Mouse (Mus musculus) stomach, postnatal 0 days (tissue): ENCODE data around the gene Plxnd1. TPM values are rescaled to one million over a fixed set of nuclear protein-coding genes. Genes with fewer than 3 reads are reported as not detected.
A peak's percentile ranks its signal among the peaks of the same experiment; 100 is the strongest.

Experiments
- ATAC-seq: fragments of 200-750 bp; cut with Nextera tagmentation; 2 replicates; pipeline ENCODE4 v1.8.0; 2017; ENCODE audit not compliant: low FRiP score, low TSS enrichment
- DNase-seq: peaks from one replicate; pipeline ENCODE4 v3.0.0-alpha.2; 2016; ENCODE audit warnings: low spot score
- H3K27ac ChIP-seq: fragments of 300-500 bp; sonication (generic); replicated peaks from 2 replicates; pipeline ENCODE4 v1.5.1; 2014; ENCODE audit warnings: mild to moderate bottlenecking, control low read depth
- H3K27me3 ChIP-seq: fragments of 300-500 bp; sonication (generic); 2 replicates; pipeline ENCODE4 v1.6.1; 2014; ENCODE audit warnings: low read length; ENCODE audit not compliant: control insufficient read depth, insufficient read depth
- H3K36me3 ChIP-seq: fragments of 300-500 bp; sonication (generic); 2 replicates; pipeline ENCODE4 v1.6.1; 2014; ENCODE audit warnings: low read length, mixed read lengths; ENCODE audit not compliant: control insufficient read depth, insufficient read depth
- H3K4me1 ChIP-seq: fragments of 300-500 bp; sonication (generic); replicated peaks from 2 replicates; pipeline ENCODE4 v1.6.1; 2014; ENCODE audit warnings: antibody characterized with exemption; ENCODE audit not compliant: control insufficient read depth, insufficient read depth
- H3K4me2 ChIP-seq: fragments of 300-500 bp; sonication (generic); replicated peaks from 2 replicates; pipeline ENCODE4 v1.6.1; 2014; ENCODE audit warnings: low read depth, mild to moderate bottlenecking, control low read depth, moderate library complexity
- H3K4me3 ChIP-seq: fragments of 300-500 bp; sonication (generic); 2 replicates; pipeline ENCODE4 v1.5.1; 2014; ENCODE audit warnings: low read depth, low read length, control low read depth
- H3K9ac ChIP-seq: fragments of 300-500 bp; sonication (generic); 2 replicates; pipeline ENCODE4 v1.6.1; 2014; ENCODE audit warnings: mild to moderate bottlenecking, low read length, control low read depth, mixed read lengths
- H3K9me3 ChIP-seq: fragments of 300-500 bp; sonication (generic); 2 replicates; pipeline ENCODE4 v1.6.1; 2016; ENCODE audit warnings: low read length; ENCODE audit not compliant: control insufficient read depth
- CTCF ChIP-seq: IDR thresholded peaks from 2 replicates; pipeline ENCODE4 v1.5.1; 2016; ENCODE audit warnings: antibody characterized with exemption, low read depth, mild to moderate bottlenecking, moderate library complexity
- EP300 ChIP-seq: optimal IDR thresholded peaks from 2 replicates; pipeline ENCODE3; 2016; ENCODE audit warnings: antibody characterized with exemption
- WGBS: fragments of 180-500 bp; shearing (Covaris S2); extraction: QIAGEN DNeasy Blood & Tissue Kit; methylation state at CpG from one replicate; pipeline ENCODE4 v1.1.7; 2014; 5-methylcytosine and 5-hydroxymethylcytosine counted together
- polyA plus RNA-seq: library from polyadenylated mRNA; unstranded; fragments of >200 nt; fragmentation: Nextera tagmentation; extraction: Ambion mirVana; gene quantifications from 2 replicates; pipeline ENCODE4 v1.2.1, GENCODE M21; 2015

The Plxnd1 gene
- polyA plus RNA-seq, 1 experiment from 2014 or later = 10.4 TPM

- DNase-seq (no peak), ATAC-seq (no peak)
- H3K27me3 ChIP-seq = no peaks in the 10 kb centered on the region
- H3K9me3 ChIP-seq = no peaks in the 10 kb centered on the region
- no peaks in the 10 kb centered on the region for H3K36me3 ChIP-seq
- no peak overlapping the region for H3K4me2 ChIP-seq
- no peak overlapping the region for H3K9ac ChIP-seq
- no peaks in the 10 kb centered on the region for H3K4me1 ChIP-seq
- H3K27ac ChIP-seq = no peak overlapping the region
- no peak for TF ChIP-seq EP300
- TF ChIP-seq CTCF = no peak
- H3K4me3 ChIP-seq = no peak overlapping the region
- 84% methylated on average over 15 of the region's 15 CpGs for WGBS
Observed at GRCm38 (mm10) chr6:115914511-115915202, 80.1 kb downstream of the Plxnd1 start.

GRCm38 (mm10) chr6:115913482-115913881 lies 81.3 kb downstream of the Plxnd1 start:
- WGBS = 86% methylated on average over 10 of the region's 10 CpGs
- DNase-seq (no peak), ATAC-seq (no peak)
- H3K27me3 ChIP-seq = no peaks in the 10 kb centered on the region
- no peak overlapping the region for H3K4me3 ChIP-seq
- TF ChIP-seq CTCF = no peak
- TF ChIP-seq EP300 = no peak
- H3K27ac ChIP-seq = no peak overlapping the region
- no peaks in the 10 kb centered on the region for H3K4me1 ChIP-seq
- H3K36me3 ChIP-seq = no peaks in the 10 kb centered on the region
- no peak overlapping the region for H3K4me2 ChIP-seq
- H3K9me3 ChIP-seq = no peaks in the 10 kb centered on the region
- no peak overlapping the region for H3K9ac ChIP-seq

GRCm38 (mm10) chr6:115911763-115912162 lies 83.0 kb downstream of the Plxnd1 start:
- ATAC-seq (no peak), DNase-seq (no peak)
- Histone ChIP-seq H3K4me1 (no peaks in the 10 kb centered on the region), H3K4me2 (no peak overlapping the region), H3K36me3 (0 out of 2 replicates have a peak, but pooled peaks cover under 1% of the 10 kb centered on the region), H3K9ac (no peak overlapping the region), H3K27ac (no peak overlapping the region), H3K9me3 (no peaks in the 10 kb centered on the region), H3K27me3 (no peaks in the 10 kb centered on the region), H3K4me3 (no peak overlapping the region)
- 83% methylated on average over 6 of the region's 6 CpGs for WGBS
- TF ChIP-seq EP300 = no peak
- no peak for TF ChIP-seq CTCF

GRCm38 (mm10) chr6:115909940-115910339 lies 84.9 kb downstream of the Plxnd1 start:
- Histone ChIP-seq H3K4me1 (no peaks in the 10 kb centered on the region), H3K27ac (peak overlapping the region; percentile 35; the same call in 1 of the 2 replicates)
- DNase-seq = no peak

GRCm38 (mm10) chr6:115909052-115909451 lies 85.8 kb downstream of the Plxnd1 start:
- Histone ChIP-seq H3K4me2 (no peak overlapping the region), H3K4me3 (no peak overlapping the region), H3K27me3 (no peaks in the 10 kb centered on the region), H3K9ac (no peak overlapping the region), H3K27ac (no peak overlapping the region), H3K9me3 (no peaks in the 10 kb centered on the region), H3K4me1 (no peaks in the 10 kb centered on the region), H3K36me3 (0 out of 2 replicates have a peak, but pooled peaks cover 2% of the 10 kb centered on the region)
- no peak for ATAC-seq
- TF ChIP-seq EP300 (no peak), CTCF (no peak)
- 78% methylated on average over 3 of the region's 3 CpGs for WGBS
- DNase-seq = no peak

More at GRCm38 (mm10) chr6:115909940-115910339, 84.9 kb downstream of the Plxnd1 start:
- 58% methylated on average over 8 of the region's 8 CpGs for WGBS
- ATAC-seq = peak; percentile 67; the same call in 1 of the 2 replicates
- H3K4me3 ChIP-seq = no peak overlapping the region
- no peak overlapping the region for H3K9ac ChIP-seq
- no peaks in the 10 kb centered on the region for H3K9me3 ChIP-seq
- TF ChIP-seq CTCF (no peak), EP300 (no peak)
- 0 out of 2 replicates have a peak, but pooled peaks cover 2% of the 10 kb centered on the region for H3K36me3 ChIP-seq
- H3K27me3 ChIP-seq = no peaks in the 10 kb centered on the region
- no peak overlapping the region for H3K4me2 ChIP-seq

GRCm38 (mm10) chr6:115908421-115908982 lies 86.3 kb downstream of the Plxnd1 start:
- ATAC-seq (no peak), DNase-seq (no peak)
- H3K4me2 ChIP-seq = no peak overlapping the region
- H3K9ac ChIP-seq = no peak overlapping the region
- no peak overlapping the region for H3K27ac ChIP-seq
- 51% methylated on average over 6 of the region's 6 CpGs for WGBS
- 0 out of 2 replicates have a peak, but pooled peaks cover 2% of the 10 kb centered on the region for H3K36me3 ChIP-seq
- H3K9me3 ChIP-seq = no peaks in the 10 kb centered on the region
- TF ChIP-seq CTCF (no peak), EP300 (no peak)
- H3K27me3 ChIP-seq = no peaks in the 10 kb centered on the region
- no peaks in the 10 kb centered on the region for H3K4me1 ChIP-seq
- H3K4me3 ChIP-seq = no peak overlapping the region
